Mouse (Mus musculus): Measurements from ENCODE around the gene B4galt7. TPM values are rescaled to one million over a fixed set of nuclear protein-coding genes. Genes with fewer than 3 reads are reported as not detected.
"Not testable (repeated sequence)": the region's sequence is repeated elsewhere in the genome, so short reads cannot be mapped to it uniquely, and the experiment has no call there.

The B4galt7 gene
- total RNA-seq, 2 experiments from 2014 or later = 23.6 to 25.0 TPM

DNA sequence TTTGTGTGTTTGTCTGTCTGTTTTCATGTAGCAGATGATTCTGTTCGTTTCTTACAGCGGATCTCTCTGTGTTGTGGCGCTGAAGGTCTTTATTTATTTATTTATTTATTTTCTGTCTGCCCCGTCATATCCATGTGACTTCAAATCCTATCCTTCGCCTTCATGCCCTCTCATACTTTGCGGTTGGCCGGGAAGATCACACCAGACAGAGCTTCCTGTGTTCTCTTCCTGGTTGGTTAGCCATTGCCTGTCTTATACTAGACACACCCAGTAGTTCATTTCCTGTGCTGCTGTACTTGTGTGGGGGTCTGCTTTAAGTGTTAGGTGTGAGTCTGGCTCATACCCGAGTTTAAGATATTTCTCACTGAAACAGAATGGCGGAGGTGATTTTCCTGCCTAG is 961 bp downstream of the B4galt7 start:
- DNase-seq = no peak

GRCm38 (mm10) chr13:55601611-55602010 is 1.9 kb downstream of the B4galt7 start:
- DNase-seq = peak; percentile 82 to 85

DNA sequence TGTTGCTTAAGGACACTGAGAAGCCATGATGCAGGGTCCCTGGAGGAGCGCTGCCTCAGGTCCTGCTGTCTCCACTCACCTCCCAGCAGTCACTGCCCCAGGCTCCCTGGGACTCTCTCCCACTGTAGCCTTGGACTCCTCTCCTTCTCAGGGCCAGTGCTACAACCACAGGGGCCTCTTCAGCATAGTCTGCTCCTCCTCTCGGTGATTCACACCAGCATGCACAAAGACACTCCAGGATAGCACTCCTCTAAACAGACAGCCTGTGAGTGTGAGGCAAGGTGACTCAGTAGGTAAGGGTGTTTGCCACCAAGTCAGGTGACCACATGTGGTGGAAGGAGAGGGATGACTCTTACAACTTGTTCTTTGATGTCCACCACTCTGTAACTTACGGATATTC is 4.9 kb downstream of the B4galt7 start:
- DNase-seq = no peak

DNA sequence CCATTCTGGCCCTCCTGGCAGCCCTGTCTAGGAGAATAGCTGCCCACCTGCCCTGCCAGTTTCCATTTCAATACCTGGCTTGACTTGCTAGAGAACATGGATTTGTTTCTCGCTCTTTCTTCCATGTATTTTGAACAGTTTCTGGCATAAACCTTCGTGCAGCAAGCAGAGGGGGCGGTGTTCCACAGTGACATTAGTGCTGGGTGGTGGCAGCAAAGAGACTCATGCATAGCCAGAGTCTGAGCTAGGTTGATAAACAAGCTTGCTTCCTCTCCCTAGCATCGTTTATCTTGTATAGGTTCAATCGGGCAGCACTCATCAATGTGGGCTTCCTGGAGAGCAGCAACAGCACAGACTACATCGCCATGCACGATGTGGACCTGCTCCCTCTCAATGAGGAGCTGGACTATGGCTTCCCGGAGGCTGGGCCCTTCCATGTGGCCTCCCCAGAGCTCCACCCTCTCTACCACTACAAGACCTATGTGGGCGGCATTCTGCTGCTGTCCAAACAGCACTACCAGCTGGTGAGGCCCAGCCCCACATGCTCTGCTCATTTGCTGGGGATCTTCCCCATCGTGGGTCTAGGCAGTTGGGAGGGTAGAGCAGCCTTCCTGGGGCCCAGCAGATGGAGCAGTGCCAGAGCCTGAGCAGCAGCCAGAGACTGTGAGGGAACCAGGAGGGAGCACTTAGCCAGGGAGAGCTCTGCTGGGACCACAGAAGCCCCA is 7.4 kb downstream of the B4galt7 start:
- DNase-seq = peak; percentile 50 to 61

- DNase-seq = no peak
Observed at GRCm38 (mm10) chr13:55607624-55608006, 7.9 kb downstream of the B4galt7 start.

GRCm38 (mm10) chr13:55611996-55612395 is 12.3 kb downstream of the B4galt7 start:
- DNase-seq = no peak

GRCm38 (mm10) chr13:55613471-55613870 is 13.8 kb downstream of the B4galt7 start:
- no peak for DNase-seq

DNA sequence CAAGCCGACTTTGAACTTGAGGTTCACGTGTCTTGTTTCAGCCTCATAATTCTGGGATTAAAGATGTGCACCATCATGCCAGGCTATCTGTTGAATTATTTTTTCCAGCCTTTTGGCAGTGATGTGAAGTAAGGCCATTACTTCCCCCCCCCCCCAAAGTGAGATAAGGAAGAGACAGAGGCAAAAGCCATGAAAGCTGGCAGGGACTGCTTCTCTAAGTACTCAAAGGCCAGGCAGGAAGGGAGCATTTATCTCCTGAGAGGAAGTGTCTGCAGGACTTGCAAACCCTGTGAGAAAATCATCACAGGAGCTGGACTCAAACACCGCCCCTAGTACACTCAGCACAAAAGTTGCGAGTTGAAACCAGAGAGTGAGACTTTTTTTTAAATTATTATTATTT is 19.6 kb downstream of the B4galt7 start:
- DNase-seq = no peak

DNA sequence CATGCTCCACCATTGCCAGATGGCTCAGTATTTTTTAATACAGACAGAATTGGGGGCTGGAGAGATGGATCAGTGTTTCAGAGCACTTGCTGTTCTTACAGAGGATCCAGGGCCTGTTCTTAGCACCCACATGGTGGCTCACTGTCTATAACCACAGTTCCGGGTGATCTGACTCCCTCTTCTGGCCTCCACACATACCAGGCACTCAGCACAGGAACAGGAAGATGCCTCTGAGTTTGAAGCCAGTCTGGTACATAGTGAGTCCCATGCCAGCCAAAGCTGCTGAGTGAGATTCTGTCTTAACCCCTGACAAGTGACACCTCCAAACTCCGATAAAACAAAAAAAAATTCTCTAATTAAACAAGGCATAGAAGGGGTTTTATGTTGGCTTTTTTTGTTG is 20.6 kb downstream of the B4galt7 start:
- DNase-seq = no peak

DNA sequence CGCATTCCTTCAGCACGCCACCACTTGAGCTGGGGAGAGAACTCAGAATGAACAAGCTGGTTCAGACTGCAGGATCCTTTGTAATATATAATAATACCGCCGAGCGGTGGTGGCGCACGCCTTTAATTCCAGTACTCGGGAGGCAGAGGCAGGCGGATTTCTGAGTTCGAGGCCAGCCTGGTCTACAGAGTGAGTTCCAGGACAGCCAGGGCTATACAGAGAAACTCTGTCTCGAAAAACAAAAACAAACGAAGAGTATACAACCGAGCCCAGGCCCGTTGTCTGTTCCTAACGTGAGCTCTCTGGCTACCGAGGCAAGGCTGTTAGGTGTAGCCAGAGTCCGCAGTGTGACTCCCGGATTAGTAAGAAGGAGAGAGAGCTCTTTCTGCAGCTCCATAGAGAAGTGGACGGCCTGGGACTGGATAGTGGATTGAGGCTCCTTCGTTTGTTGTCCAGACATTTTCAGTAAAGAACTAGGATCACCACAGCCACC is 22.5 kb downstream of the B4galt7 start:
- not testable (repeated sequence) for DNase-seq

GRCm38 (mm10) chr13:55622649-55623541 is 23.2 kb downstream of the B4galt7 start, which contains the start of gene Caml:
TSS of gene Caml (plus strand) at chr13:55623005.
- DNase-seq = peak; percentile 86 to 89

GRCm38 (mm10) chr13:55634639-55635127 is 35.0 kb downstream of the B4galt7 start, which contains the start of gene Ddx46:
TSS of gene Ddx46 (plus strand) at chr13:55635027.
- DNase-seq = peak; percentile 87 to 90

DNA sequence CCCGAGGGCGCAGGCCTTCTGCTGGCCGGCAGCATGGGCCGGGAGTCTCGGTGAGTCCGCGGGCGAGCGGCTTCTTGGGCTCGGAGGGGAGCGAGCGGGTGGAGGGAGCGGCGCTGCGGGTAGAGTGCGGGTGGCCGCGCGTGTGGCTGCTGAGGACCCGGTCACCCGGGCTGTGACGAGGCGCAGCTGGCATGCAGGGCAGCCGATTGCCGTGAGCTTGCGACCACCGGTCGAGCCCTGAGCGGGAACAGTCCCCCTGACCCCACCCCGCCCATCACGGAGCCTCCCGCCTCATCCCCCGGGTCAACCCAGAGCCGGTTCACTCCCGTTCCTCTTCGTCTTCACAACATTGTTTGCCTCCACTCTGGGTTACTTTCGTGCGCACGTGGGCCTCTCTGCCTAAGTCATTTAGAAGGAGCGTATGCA is 35.5 kb downstream of the B4galt7 start:
- DNase-seq = no peak

DNA sequence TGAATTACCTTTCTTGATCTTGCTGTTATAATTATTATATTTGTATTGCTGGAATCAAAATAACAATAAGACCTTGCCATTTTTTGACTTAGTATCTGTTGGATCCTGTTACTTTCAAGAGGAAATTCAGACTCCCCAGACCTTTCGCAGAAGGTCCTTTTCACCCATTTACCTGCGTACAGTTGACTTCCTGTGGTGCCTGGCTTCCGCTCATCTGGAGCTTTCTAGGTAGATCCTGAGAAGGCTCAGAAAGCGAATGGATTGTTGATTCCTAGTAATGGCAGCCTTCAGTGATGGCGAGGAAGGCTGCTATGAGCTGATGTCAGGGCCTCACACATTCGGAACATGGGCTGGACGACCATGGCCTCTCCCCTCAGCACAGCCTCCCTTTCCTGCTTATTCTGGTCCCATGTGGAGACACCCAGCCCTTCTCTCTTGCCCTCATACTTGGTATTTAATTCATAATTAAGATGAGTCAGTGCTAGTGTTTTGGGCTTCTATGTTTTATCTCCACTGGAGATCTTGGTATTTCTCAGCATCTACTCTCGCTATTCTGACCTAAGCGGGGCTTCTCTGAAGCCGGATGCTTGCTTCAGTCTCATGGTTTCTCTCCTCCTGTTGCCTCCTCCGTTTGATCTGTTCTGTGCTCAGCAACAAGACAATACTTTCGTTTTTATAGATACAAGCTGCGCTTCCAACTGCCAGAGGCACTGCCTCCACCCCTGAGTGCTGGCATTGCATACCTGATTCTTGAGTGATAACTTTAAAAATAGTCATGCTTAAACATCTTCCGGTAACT is 36.7 kb downstream of the B4galt7 start:
- DNase-seq = no peak

DNA sequence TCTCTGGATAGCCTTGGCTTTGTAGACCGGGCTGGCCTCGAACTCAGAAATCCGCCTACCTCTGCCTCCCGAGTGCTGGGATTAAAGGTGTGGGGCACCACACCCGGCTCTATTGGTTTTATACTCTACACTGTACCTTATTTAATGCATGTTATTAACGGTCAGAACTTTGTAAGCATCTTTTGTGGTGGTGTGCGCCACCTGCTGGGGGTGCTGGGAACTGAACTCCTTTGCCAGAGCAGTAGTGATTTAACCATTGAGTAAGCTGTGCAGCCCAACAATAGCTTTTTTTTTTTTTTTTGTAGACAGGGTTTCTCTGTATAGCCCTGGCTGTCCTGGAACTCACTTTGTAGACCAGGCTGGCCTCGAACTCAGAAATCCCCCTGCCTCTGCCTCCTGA is 40.8 kb downstream of the B4galt7 start:
- peak; percentile 69 to 73 for DNase-seq

DNA sequence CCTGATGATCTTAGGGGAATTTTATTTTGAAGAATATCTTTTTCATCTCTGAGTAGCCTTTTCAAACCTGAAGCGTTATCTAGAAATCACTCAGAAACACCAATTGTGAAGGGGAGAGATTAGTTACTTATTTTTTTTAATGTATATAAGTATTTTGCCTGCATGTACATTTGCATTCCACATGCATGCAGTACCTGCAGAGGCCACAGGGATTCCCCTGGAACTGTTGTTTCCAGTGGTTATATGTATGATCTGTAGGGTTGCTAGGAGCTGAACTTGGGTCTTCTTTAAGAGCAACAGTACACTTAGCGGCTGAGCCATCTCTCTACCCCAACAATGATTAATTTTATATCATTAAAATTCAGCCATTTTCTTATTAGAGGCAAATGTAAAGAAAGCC is 44.8 kb downstream of the B4galt7 start:
- no peak for DNase-seq

DNA sequence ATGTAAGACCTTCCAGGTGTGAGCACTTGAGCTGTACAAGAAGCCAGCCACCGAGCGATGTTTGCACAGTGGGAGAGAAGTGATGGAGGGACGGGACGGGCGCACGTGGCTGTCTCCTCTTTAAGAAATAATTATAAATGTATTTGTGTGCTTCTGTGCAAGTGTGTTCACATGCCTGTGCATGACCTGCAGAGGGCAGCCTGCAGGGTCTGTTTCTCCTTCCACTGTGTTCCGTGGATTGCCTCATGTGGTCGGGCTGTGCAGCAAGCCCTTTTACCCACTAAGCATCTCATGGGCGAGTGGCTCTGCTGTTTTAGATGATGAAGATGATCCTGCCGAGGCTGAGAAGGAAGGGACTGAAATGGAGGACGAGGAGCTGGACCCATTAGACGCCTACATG is 50.4 kb downstream of the B4galt7 start:
- no peak for DNase-seq

DNA sequence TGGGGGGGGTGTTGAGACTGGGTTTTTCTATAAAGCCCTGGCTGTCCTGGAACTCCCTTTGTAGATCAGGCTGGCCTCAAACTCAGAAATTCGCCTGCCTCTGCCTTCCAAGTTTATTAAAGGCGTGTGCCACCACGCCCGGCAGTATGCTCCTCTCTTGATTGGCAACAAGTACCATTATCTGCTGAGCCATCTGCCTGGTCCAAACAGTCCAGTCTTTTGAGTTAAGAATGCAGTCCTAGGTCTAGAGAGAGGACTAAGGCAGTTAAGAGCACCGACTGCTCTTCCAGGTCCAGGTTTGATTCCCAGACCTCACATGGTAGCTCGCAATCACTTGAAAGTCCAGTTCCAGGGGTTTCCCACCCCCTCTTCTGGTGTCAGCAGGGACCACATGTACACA is 51.3 kb downstream of the B4galt7 start:
- DNase-seq = no peak
